Mouse (Mus musculus) neural tube, embryonic 15.5 days (tissue): Measurements from ENCODE around the gene Vps50. TPM values are rescaled to one million over a fixed set of nuclear protein-coding genes. Genes with fewer than 3 reads are reported as not detected.

Source experiments
- ATAC-seq: fragments of 200-750 bp; cut with Nextera tagmentation; 2 replicates; pipeline ENCODE4 v1.8.0; 2017; ENCODE audit warnings: mild to moderate bottlenecking, moderate TSS enrichment, moderate library complexity; ENCODE audit not compliant: low FRiP score
- H3K27ac ChIP-seq: fragments of 300-500 bp; sonication (generic); replicated peaks from 2 replicates; pipeline ENCODE4 v1.5.1; 2015; ENCODE audit warnings: mild to moderate bottlenecking, inconsistent platforms
- H3K27me3 ChIP-seq: fragments of 300-500 bp; sonication (generic); replicated peaks from 2 replicates; pipeline ENCODE4 v1.6.1; 2015; ENCODE audit warnings: inconsistent platforms
- H3K36me3 ChIP-seq: fragments of 300-500 bp; sonication (generic); 2 replicates; pipeline ENCODE4 v1.6.1; 2015; ENCODE audit warnings: inconsistent platforms
- H3K4me1 ChIP-seq: fragments of 300-500 bp; sonication (generic); 2 replicates; pipeline ENCODE4 v1.6.1; 2015; ENCODE audit warnings: inconsistent platforms
- H3K4me2 ChIP-seq: fragments of 300-500 bp; sonication (generic); 2 replicates; pipeline ENCODE4 v1.6.1; 2015; ENCODE audit warnings: inconsistent platforms, mild to moderate bottlenecking, moderate library complexity
- H3K4me3 ChIP-seq: fragments of 300-500 bp; sonication (generic); replicated peaks from 2 replicates; pipeline ENCODE4 v1.5.1; 2015; ENCODE audit warnings: mild to moderate bottlenecking, inconsistent platforms
- H3K9ac ChIP-seq: fragments of 300-500 bp; sonication (generic); replicated peaks from 2 replicates; pipeline ENCODE4 v1.6.1; 2015; ENCODE audit warnings: mild to moderate bottlenecking, inconsistent platforms
- H3K9me3 ChIP-seq: fragments of 300-500 bp; sonication (generic); replicated peaks from 2 replicates; pipeline ENCODE4 v1.6.1; 2016; ENCODE audit warnings: inconsistent platforms
- WGBS: fragments of 180-500 bp; shearing (Covaris S2); methylation state at CpG from one replicate; pipeline ENCODE4 v1.1.7; 2015; ENCODE audit warnings: mixed read lengths; 5-methylcytosine and 5-hydroxymethylcytosine counted together
- polyA plus RNA-seq: library from polyadenylated mRNA; unstranded; fragments of >200 nt; fragmentation: Nextera tagmentation; extraction: Ambion mirVana; gene quantifications from 2 replicates; pipeline ENCODE4 v1.2.1, GENCODE M21; 2015

Gene Vps50
- polyA plus RNA-seq, result 48.4 and 55.1 TPM in 2 replicates

GRCm38 (mm10) chr6:3498162-3498848 lies at the start of gene Vps50, which contains the start of gene Hepacam2:
Vps50 (plus strand) TSS chr6:3498382.
Hepacam2 (minus strand) TSS chr6:3498298.
- Histone ChIP-seq H3K27ac (no peak within 1 kb of the TSS), H3K36me3 (no peaks in the 10 kb centered on the region), H3K9ac (peak within 1 kb of the TSS; percentile 69), H3K4me3 (peak within 1 kb of the TSS; percentile 82), H3K4me1 (peaks cover 15% of the 10 kb centered on the region), H3K9me3 (no peaks in the 10 kb centered on the region), H3K27me3 (no peaks in the 10 kb centered on the region), H3K4me2 (peak within 1 kb of the TSS; percentile 81)
- WGBS, result under 1% methylated on average over 28 of the region's 28 CpGs
- peak; percentile 99 for ATAC-seq

GRCm38 (mm10) chr6:3454421-3454820 lies 43.8 kb upstream of the Vps50 start:
- Histone ChIP-seq H3K4me1 (no peaks in the 10 kb centered on the region), H3K27me3 (no peaks in the 10 kb centered on the region)

GRCm38 (mm10) chr6:3455944-3456536 lies 42.1 kb upstream of the Vps50 start:
- no peaks in the 10 kb centered on the region for H3K36me3 ChIP-seq
- no peak overlapping the region for H3K4me2 ChIP-seq
- H3K4me3 ChIP-seq, result no peak overlapping the region
- no peak overlapping the region for H3K27ac ChIP-seq
- no peaks in the 10 kb centered on the region for H3K27me3 ChIP-seq
- no peaks in the 10 kb centered on the region for H3K4me1 ChIP-seq
- H3K9ac ChIP-seq, result no peak overlapping the region
- H3K9me3 ChIP-seq, result no peaks in the 10 kb centered on the region
- no peak for ATAC-seq
- WGBS, result 73% methylated on average over 11 of the region's 11 CpGs

More at GRCm38 (mm10) chr6:3454421-3454820, 43.8 kb upstream of the Vps50 start:
- 53% methylated on average over 5 of the region's 5 CpGs for WGBS
- Histone ChIP-seq H3K9ac (no peak overlapping the region), H3K9me3 (no peaks in the 10 kb centered on the region), H3K36me3 (no peaks in the 10 kb centered on the region), H3K4me2 (no peak overlapping the region), H3K4me3 (no peak overlapping the region), H3K27ac (no peak overlapping the region)
- no peak for ATAC-seq

- H3K36me3 ChIP-seq, result no peaks in the 10 kb centered on the region
Observed at GRCm38 (mm10) chr6:3463026-3463425, 35.2 kb upstream of the Vps50 start.

GRCm38 (mm10) chr6:3463594-3463993 lies 34.6 kb upstream of the Vps50 start:
- H3K27ac ChIP-seq, result no peak overlapping the region
- H3K36me3 ChIP-seq, result no peaks in the 10 kb centered on the region
- H3K4me1 ChIP-seq, result no peaks in the 10 kb centered on the region
- no peak for ATAC-seq
- H3K9ac ChIP-seq, result no peak overlapping the region
- H3K9me3 ChIP-seq, result no peaks in the 10 kb centered on the region
- no peak overlapping the region for H3K4me3 ChIP-seq
- WGBS, result 89% methylated on average over 2 of the region's 2 CpGs
- no peaks in the 10 kb centered on the region for H3K27me3 ChIP-seq
- no peak overlapping the region for H3K4me2 ChIP-seq

More at GRCm38 (mm10) chr6:3463026-3463425, 35.2 kb upstream of the Vps50 start:
- Histone ChIP-seq H3K4me1 (no peaks in the 10 kb centered on the region), H3K27ac (no peak overlapping the region), H3K9ac (no peak overlapping the region), H3K27me3 (no peaks in the 10 kb centered on the region), H3K4me2 (no peak overlapping the region), H3K4me3 (no peak overlapping the region), H3K9me3 (no peaks in the 10 kb centered on the region)
- WGBS, result 79% methylated on average over 6 of the region's 6 CpGs
- ATAC-seq, result no peak

- Histone ChIP-seq H3K9ac (no peak overlapping the region), H3K4me3 (no peak overlapping the region)
Observed at GRCm38 (mm10) chr6:3468627-3469026, 29.6 kb upstream of the Vps50 start.

GRCm38 (mm10) chr6:3470706-3471105 lies 27.5 kb upstream of the Vps50 start:
- no peak for ATAC-seq
- Histone ChIP-seq H3K4me3 (no peak overlapping the region), H3K4me2 (no peak overlapping the region), H3K36me3 (no peaks in the 10 kb centered on the region), H3K27me3 (no peaks in the 10 kb centered on the region), H3K27ac (no peak overlapping the region), H3K9me3 (no peaks in the 10 kb centered on the region), H3K9ac (no peak overlapping the region), H3K4me1 (no peaks in the 10 kb centered on the region)
- WGBS, result 73% methylated on average over 2 of the region's 2 CpGs

More at GRCm38 (mm10) chr6:3468627-3469026, 29.6 kb upstream of the Vps50 start:
- Histone ChIP-seq H3K27ac (no peak overlapping the region), H3K9me3 (no peaks in the 10 kb centered on the region), H3K4me1 (no peaks in the 10 kb centered on the region), H3K27me3 (no peaks in the 10 kb centered on the region), H3K4me2 (no peak overlapping the region), H3K36me3 (no peaks in the 10 kb centered on the region)
- WGBS, result 69% methylated on average over 1 of the region's 1 CpGs
- no peak for ATAC-seq

GRCm38 (mm10) chr6:3476299-3476698 lies 21.9 kb upstream of the Vps50 start:
- no peak for ATAC-seq
- H3K27me3 ChIP-seq, result no peaks in the 10 kb centered on the region
- WGBS, result 63% methylated on average over 2 of the region's 2 CpGs
- no peaks in the 10 kb centered on the region for H3K36me3 ChIP-seq
- no peak overlapping the region for H3K4me3 ChIP-seq
- no peak overlapping the region for H3K4me2 ChIP-seq
- H3K9me3 ChIP-seq, result no peaks in the 10 kb centered on the region
- no peaks in the 10 kb centered on the region for H3K4me1 ChIP-seq
- no peak overlapping the region for H3K27ac ChIP-seq
- H3K9ac ChIP-seq, result no peak overlapping the region

- ATAC-seq, result no peak
- Histone ChIP-seq H3K9ac (no peak overlapping the region), H3K36me3 (no peaks in the 10 kb centered on the region), H3K4me2 (no peak overlapping the region), H3K4me3 (no peak overlapping the region), H3K27ac (no peak overlapping the region), H3K9me3 (no peaks in the 10 kb centered on the region), H3K4me1 (no peaks in the 10 kb centered on the region), H3K27me3 (no peaks in the 10 kb centered on the region)
- WGBS, result 46% methylated on average over 5 of the region's 5 CpGs
Observed at GRCm38 (mm10) chr6:3479853-3480252, 18.3 kb upstream of the Vps50 start.

- WGBS, result 85% methylated on average over 3 of the region's 3 CpGs
- Histone ChIP-seq H3K9me3 (no peaks in the 10 kb centered on the region), H3K27ac (no peak overlapping the region), H3K4me3 (no peak overlapping the region), H3K9ac (no peak overlapping the region), H3K4me1 (no peaks in the 10 kb centered on the region), H3K4me2 (no peak overlapping the region), H3K27me3 (no peaks in the 10 kb centered on the region), H3K36me3 (no peaks in the 10 kb centered on the region)
- ATAC-seq, result no peak
Observed at GRCm38 (mm10) chr6:3481705-3482104, 16.5 kb upstream of the Vps50 start.

GRCm38 (mm10) chr6:3485133-3485532 lies 13.0 kb upstream of the Vps50 start:
- no peak for ATAC-seq
- Histone ChIP-seq H3K9ac (no peak overlapping the region), H3K9me3 (no peaks in the 10 kb centered on the region), H3K4me2 (no peak overlapping the region), H3K4me3 (no peak overlapping the region), H3K36me3 (no peaks in the 10 kb centered on the region), H3K27ac (no peak overlapping the region), H3K4me1 (no peaks in the 10 kb centered on the region), H3K27me3 (no peaks in the 10 kb centered on the region)
- 83% methylated on average over 3 of the region's 3 CpGs for WGBS

- Histone ChIP-seq H3K4me1 (no peaks in the 10 kb centered on the region), H3K9me3 (no peaks in the 10 kb centered on the region), H3K9ac (no peak overlapping the region), H3K4me3 (no peak overlapping the region), H3K27ac (no peak overlapping the region), H3K36me3 (no peaks in the 10 kb centered on the region), H3K27me3 (no peaks in the 10 kb centered on the region), H3K4me2 (no peak overlapping the region)
- 89% methylated on average over 1 of the region's 1 CpGs for WGBS
- ATAC-seq, result no peak
Observed at GRCm38 (mm10) chr6:3487355-3487754, 10.8 kb upstream of the Vps50 start.
